Mouse (Mus musculus) left cerebral cortex, adult 11 months (tissue): Measurements from ENCODE around the gene Cdr2l.

ENCODE experiments used
- DNase-seq: peaks from one replicate; pipeline ENCODE4 v3.0.0; 2022; ENCODE audit warnings: low spot score

The Cdr2l gene

GRCm38 (mm10) chr11:115381743-115382539, at the start of gene Cdr2l:
Gene Cdr2l (plus strand): TSS chr11:115381916.
- DNase-seq = peak; percentile 83

DNA sequence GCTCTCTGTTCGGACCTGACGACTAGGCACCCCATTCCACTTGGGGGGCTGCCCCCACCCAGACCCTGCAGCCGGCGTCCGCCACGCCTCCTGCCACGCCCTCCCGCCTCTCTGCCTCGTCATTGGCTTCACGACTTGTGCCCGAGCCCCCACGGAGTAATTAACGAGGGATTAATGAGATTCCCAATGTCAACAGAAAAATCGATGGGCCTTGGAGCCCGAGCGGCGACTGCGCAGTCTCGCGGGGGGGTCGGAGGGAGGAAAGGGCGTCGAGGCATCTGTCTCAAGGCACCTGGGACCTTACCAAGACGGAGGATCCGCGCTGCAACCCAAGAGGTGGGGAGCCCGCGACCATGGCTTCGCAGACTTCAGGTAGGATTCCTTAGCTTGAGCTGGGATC, 47.2 kb upstream of the Cdr2l start, which contains the start of gene Otop3:
Gene Otop3 (plus strand): TSS at position 201 of the 400 bp plus-strand sequence.
- DNase-seq = no peak

GRCm38 (mm10) chr11:115335223-115335622, 46.5 kb upstream of the Cdr2l start:
- DNase-seq = no peak

DNA sequence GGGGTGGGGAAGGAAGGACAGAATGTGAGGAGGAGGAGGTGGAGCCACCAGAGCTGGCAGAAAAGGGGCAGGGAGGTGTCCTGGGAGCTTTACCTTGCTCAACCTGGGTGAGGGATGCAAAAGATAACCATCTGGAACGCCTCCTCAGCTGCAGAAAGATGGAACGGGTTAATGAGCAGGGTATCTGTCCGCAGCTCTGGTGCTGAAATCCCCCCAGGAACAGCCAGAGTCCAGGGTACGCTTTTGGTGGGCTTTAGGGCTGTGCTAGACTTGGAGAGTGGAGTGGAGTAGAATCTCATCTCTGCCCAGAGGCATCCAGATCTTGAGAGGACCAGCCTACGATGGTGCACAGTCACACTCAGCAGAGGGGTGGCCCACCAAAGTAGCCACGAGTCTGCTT, 45.6 kb upstream of the Cdr2l start:
- no peak for DNase-seq

DNA sequence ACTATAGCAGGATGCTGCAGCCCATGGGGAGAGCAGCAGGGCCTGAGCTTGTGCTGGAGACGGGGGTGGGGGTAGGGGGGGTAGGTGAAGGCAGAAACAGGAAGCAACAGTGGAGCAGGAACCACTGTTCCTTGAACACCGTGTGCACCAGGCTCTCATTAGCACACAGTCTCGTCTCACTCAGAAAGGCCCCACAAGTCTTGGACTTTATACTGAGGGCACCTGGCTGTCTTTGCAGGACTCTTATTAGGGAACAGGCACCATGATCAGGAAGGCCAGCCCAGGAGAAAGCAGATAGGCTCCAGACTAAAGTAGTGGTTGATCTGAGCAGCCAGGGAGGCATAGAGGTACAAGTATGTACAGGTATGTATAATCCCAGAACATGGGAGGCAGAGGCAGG, 44.4 kb upstream of the Cdr2l start:
- DNase-seq = no peak

GRCm38 (mm10) chr11:115337826-115338225, 43.9 kb upstream of the Cdr2l start:
- no peak for DNase-seq

- DNase-seq = no peak
Observed at GRCm38 (mm10) chr11:115341246-115341645, 40.5 kb upstream of the Cdr2l start.

- no peak for DNase-seq
Observed at GRCm38 (mm10) chr11:115341866-115342265, 39.9 kb upstream of the Cdr2l start.

GRCm38 (mm10) chr11:115344967-115345366, 36.7 kb upstream of the Cdr2l start:
- DNase-seq = no peak

GRCm38 (mm10) chr11:115345515-115345914, 36.2 kb upstream of the Cdr2l start:
- DNase-seq = no peak

- no peak for DNase-seq
Observed at GRCm38 (mm10) chr11:115348681-115349248, 33.0 kb upstream of the Cdr2l start.

GRCm38 (mm10) chr11:115349976-115350375, 31.7 kb upstream of the Cdr2l start:
- DNase-seq = no peak

GRCm38 (mm10) chr11:115353375-115353774, 28.3 kb upstream of the Cdr2l start:
- DNase-seq = no peak

DNA sequence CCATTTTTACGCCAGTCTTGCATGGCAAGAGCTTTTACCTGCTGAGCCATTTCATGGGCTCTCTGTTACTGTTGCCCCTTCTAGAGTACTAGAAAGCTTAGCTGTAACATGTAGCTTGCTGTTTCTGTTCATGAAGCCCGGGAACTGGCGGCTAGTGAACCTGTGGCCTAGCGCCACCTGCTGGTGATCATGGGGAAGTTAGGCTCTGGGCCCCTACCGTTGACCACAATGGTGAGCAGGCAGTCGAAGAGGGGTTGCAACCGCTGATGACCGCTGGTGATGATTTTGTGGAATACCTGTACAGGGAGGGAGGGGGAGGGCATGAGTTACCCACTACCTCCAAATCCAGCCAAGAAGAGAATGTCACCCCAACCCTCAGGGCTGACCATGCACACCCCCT, 27.5 kb upstream of the Cdr2l start:
- no peak for DNase-seq

- DNase-seq = no peak
Observed at GRCm38 (mm10) chr11:115358468-115358867, 23.2 kb upstream of the Cdr2l start.

GRCm38 (mm10) chr11:115359293-115359692, 22.4 kb upstream of the Cdr2l start:
- DNase-seq = no peak

DNA sequence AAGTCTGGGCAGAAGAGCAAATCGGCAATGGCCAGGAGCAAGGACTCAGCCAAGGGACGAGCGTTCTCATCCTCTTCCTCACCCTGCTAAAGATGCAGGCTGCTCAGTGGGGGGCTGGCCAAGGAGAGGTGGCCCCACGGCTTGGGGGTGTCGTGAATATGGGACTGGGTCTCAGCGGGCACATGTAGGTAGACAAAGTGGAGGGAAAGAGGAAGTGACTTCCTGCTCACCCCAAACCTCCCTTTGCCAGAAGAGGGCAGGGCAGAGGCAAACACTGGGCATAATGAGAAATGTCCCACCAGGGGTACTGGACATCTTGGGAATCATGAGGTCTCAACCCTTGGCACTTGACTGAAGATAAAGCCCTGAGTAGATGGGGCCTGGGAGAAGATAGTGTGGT, 22.0 kb upstream of the Cdr2l start:
- DNase-seq = no peak

DNA sequence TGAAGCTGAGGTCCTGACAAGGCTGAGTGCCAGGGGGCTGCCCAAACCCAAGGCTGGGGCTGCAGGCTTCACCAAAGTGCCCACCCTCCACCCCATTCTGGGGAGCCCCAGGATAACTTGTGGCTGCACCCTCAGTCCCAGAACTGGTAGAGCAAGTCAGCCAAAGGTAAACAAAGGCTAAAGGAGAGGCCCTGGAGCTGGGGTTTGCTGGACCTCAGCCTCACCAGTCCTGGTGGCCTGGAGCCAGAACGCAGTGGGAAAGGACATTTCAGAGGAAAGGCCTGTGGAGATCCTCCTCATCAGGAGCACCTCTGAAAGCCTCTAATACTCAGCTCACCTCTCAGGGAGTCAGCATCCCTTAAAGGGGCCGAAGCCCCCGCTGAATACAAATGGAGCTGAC, 17.6 kb upstream of the Cdr2l start:
- DNase-seq = no peak

DNA sequence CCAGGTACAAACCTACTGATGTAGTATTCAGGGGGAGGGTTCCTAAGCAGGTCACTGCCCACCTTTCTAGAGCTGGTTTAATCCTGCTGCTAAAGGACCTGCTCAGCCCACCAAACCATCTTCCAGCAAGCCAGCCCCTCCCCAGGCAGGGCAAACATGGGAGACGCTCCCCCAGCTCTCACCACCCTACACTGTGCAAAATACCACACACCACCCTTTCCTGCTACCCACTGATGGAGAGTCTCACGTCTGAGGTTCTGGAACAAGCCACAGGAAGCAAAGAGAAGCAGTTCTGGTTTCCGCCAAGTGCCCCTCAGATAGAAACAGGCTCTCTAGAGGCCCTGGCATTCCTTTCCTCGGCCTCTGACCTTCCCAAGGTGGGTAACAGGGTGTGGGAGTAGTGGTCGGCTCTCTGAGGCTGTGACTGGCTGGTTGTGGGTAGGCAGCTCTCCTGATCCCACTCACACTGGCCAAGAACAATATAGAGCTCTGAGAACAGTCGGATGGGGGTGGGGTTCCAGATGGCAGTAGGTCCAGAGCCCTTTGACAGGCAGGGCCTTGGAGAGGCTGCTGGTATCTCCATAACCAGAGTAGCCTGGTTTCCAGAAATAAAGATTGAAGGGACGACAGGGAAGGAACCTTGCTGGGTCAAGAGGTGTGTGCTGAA, 15.5 kb upstream of the Cdr2l start:
- DNase-seq = no peak

- DNase-seq = peak; percentile 72
Observed at GRCm38 (mm10) chr11:115366706-115367394, 14.9 kb upstream of the Cdr2l start.

- DNase-seq = peak; percentile 79
Observed at GRCm38 (mm10) chr11:115367395-115367944, 14.2 kb upstream of the Cdr2l start, which contains the start of gene Hid1. Gene Hid1 (minus strand): TSS chr11:115367756.

GRCm38 (mm10) chr11:115370368-115370767, 11.3 kb upstream of the Cdr2l start:
- DNase-seq = no peak
